Mouse (Mus musculus): ENCODE measurements around the gene Cdk5rap2. TPM values are rescaled to one million over a fixed set of nuclear protein-coding genes. Genes with fewer than 3 reads are reported as not detected.

The Cdk5rap2 gene
- 4.2 and 7.9 TPM in 2 replicates for total RNA-seq (2015; ENCODE audit: low replicate concordance)
- total RNA-seq (2017; ENCODE audit: low replicate concordance), result 17.6 and 27.0 TPM in 2 replicates

- ATAC-seq (replicated peaks; ENCODE audit: low FRiP score, poor library complexity, severe bottlenecking), result peak; percentile 98
Measured at GRCm38 (mm10) chr4:70409994-70410721, at the start of gene Cdk5rap2. Gene Cdk5rap2, minus strand, starts transcription at chr4:70410443.

DNA sequence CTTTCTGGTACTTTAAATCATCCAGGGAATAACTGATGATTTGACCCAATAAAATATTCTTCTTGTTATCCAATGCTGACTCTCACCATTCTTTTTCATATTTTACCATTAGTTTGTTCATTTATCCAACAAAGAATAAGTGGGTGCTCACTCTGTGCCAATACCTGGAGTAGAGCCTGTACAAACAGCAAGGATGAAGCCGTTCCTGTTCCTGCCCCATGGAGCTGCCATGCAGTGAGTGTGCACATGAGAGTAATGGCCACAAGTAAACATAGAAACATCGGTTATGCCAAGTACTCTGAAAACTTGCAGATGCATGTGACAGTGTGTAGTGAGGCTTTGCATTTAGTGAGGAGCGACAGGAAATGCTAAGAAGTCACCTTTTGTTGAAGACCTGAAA is 41.9 kb upstream of the Cdk5rap2 start:
- ATAC-seq (replicated peaks; ENCODE audit: low FRiP score, poor library complexity, severe bottlenecking), result no peak

GRCm38 (mm10) chr4:70451750-70452149 is 41.5 kb upstream of the Cdk5rap2 start:
- no peak for ATAC-seq (replicated peaks; ENCODE audit: low FRiP score, poor library complexity, severe bottlenecking)

DNA sequence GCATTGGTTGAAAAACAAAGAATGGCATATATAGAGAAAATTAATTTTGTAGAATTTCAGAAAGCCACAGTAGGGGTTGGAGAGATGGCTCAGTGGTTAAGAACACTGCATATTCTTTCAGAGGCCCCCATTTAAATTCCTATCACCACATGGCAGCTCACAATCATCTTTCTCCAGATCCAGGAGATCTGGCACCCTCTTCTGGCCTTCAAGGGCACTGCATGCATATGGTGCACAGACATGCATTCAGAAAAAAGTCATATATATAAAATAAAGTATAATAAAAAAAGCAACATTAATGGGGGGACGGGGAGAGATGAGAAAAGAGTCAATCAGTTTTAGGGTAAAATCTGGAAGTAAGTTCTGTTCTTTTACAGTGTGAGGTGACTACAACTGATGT is 39.4 kb upstream of the Cdk5rap2 start:
- ATAC-seq (replicated peaks; ENCODE audit: low FRiP score, poor library complexity, severe bottlenecking), result no peak

DNA sequence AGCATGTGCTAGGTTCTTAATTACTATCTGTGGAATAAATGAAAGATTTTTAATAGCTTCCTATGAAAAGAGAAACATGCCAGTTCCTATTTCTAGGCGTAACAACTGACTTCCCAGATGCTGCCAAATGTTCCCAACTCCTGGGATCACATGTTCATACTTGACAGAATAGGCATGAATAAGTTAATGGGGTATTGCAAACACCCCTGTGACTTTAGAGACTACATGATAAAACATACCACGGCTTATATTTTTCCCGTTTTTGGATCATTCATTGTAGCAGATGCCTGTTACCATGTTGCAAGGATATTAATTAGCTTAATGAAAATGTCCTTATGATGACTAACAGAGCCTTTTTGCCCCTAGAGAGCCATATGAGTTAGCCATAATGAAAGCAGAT is 36.5 kb upstream of the Cdk5rap2 start:
- no peak for ATAC-seq (replicated peaks; ENCODE audit: low FRiP score, poor library complexity, severe bottlenecking)

DNA sequence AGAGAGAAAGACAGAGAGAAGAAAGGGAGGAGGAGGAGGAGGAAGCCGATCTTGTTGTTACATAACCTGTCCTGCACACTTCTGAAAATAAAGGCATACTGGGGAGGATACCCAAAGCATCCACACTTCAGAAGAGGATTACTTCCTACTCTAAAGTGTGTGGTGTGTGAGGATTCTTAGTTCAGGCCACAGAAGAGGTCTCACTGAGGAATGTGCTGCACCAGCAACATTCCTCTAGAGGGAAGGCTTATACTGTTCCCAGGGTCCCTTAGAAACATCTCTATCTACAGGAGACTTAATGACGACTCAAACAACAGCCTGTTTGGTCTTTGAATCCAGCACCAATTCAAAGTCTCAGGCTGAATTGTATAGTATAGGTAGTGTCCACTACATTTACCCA is 10.0 kb upstream of the Cdk5rap2 start:
- ATAC-seq (replicated peaks; ENCODE audit: low FRiP score, poor library complexity, severe bottlenecking), result no peak

- ATAC-seq (replicated peaks; ENCODE audit: low FRiP score, poor library complexity, severe bottlenecking), result no peak
Measured at GRCm38 (mm10) chr4:70412126-70412525, 1.9 kb upstream of the Cdk5rap2 start.

DNA sequence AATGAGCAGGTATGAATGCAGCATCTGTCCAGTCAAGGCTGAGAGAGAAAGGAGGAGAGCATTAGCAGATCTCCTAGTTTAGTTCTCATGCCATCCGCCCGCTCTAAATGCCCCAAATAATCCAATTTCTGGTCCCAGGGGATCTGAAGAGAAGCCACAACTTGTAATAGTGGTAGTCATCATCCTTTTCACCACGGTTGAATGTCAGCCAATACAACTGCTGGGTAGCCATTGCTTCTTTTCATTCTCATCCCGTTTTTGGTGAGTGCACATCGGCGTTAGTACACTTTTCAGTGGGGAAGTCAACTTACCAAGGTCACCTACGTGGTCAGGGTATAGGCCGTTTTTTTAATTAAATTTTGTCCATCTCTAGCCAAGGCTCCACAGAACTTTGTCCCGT is 787 bp downstream of the Cdk5rap2 start:
- ATAC-seq (replicated peaks; ENCODE audit: low FRiP score, poor library complexity, severe bottlenecking), result no peak

DNA sequence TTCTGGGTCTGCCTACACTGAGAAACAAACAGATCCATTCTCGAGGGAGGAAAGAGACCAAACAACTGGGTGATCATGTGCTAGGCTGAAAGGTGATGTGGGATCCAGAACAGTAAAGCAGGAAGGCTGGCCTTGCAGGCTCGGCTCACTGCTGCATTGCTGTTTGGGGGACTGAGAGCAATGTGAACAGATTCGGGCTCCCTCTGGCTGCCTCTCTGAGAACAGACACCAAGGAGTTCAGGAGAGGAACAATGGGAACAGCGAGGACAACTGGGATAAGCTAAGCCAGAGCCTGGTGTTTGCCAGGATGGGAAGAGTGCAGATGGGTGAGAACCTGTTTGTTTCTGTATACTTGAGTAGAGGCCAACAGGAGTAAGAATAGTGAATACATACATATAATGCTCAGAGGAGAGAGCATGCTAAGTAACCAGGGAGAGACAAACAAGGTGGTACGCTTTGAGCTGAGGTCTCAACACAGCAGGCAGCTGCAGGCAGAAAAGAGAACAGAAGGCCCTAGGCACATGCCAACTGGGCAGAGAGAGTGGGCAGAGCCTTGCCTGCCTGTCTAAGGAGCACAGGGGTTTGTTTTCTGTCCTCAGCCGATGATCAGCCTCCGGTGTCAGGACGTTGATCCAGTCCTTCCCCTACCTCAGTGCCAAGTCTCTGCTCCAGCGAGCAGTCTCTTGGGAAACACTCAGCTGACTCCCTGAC is 8.0 kb downstream of the Cdk5rap2 start:
- no peak for ATAC-seq (replicated peaks; ENCODE audit: low FRiP score, poor library complexity, severe bottlenecking)

GRCm38 (mm10) chr4:70399476-70399875 is 10.8 kb downstream of the Cdk5rap2 start:
- ATAC-seq (replicated peaks; ENCODE audit: low FRiP score, poor library complexity, severe bottlenecking), result no peak

DNA sequence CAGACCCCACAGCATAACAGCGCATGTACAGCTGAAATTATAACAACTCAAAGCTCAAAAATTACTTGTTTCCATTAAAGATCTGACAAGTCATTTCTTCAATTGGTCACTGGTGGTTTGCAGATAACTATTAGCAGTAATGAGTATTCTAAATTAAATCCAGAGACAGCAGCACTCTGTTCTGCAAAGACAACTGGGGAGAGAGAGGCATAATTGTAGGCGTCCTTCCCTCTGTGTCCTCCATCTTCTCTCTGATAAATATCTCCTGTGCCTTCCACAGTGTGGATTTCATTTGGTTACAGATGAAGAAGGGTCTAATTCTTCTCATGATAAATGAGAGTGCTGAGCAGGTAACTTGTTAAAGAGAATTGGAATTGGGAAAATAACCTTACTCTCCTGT is 11.2 kb downstream of the Cdk5rap2 start:
- ATAC-seq (replicated peaks; ENCODE audit: low FRiP score, poor library complexity, severe bottlenecking), result no peak

DNA sequence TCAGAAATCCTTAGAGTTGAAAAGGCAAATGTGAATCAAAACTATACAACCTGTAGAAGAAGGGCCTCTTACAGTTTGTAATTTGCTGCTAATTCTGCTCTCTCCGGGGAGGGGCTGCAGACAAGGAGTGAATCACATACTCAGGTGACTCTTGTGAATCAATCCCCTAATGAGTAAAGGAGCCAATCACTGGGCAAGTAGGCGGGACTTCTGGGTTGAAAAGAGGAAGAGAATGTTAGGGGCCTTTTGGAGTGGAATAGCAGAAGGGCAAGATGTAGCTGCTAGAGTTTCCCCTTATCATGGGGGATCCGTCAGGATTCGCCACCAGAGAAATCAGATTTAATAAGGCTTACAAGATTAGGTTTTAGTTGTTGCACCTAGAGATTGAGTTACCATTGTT is 12.2 kb downstream of the Cdk5rap2 start:
- no peak for ATAC-seq (replicated peaks; ENCODE audit: low FRiP score, poor library complexity, severe bottlenecking)

- ATAC-seq (replicated peaks; ENCODE audit: low FRiP score, poor library complexity, severe bottlenecking), result no peak
Measured at GRCm38 (mm10) chr4:70396701-70397100, 13.5 kb downstream of the Cdk5rap2 start.

DNA sequence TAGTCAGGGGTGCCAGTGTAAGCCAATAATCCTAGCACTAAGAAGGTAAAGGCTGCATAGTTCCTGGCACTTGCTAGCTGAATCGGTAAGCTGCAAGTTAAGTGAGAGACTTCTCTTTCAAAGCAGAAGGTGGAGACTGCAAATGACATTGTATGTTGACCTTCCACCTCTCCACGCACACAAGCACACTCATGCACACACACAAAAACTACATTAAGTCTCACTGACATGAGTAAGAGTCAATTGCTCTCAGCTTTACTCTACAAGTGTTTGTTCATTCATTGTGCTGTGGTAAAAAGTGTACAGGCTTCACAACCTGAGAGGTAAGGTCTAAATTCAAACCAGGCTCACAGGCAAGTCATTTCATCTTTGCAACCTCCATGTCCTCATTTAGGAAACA is 15.5 kb downstream of the Cdk5rap2 start:
- ATAC-seq (replicated peaks; ENCODE audit: low FRiP score, poor library complexity, severe bottlenecking), result no peak

DNA sequence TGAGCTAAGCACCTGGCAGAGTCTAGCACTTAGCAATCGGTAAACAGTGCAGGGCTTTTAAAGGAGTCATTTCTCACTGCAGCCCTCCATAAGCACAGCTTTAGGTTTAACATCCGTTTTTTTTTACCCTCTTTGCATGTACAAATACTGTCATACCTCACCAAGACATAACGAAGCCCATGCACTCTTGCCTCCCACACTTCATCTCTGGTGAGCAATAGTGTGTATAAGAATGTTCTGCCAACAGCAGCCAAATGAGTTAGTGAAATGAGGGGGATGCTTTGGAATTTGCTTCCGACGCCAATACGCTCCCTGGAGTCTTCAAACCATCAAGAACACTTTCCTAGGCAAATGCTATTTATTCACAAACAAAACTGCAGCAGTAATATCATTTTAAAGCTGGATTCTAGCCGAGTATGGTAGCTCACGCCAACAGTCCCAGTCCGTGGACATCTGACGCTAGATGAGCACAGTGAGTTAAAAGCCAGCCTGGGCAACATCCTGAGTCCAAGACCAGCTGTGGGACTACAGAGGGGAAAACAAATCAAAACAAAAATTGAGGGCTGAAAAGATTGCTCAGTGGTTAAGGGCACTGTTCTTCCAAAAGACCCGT is 18.4 kb downstream of the Cdk5rap2 start:
- no peak for ATAC-seq (replicated peaks; ENCODE audit: low FRiP score, poor library complexity, severe bottlenecking)

GRCm38 (mm10) chr4:70391073-70391472 is 19.2 kb downstream of the Cdk5rap2 start:
- ATAC-seq (replicated peaks; ENCODE audit: low FRiP score, poor library complexity, severe bottlenecking), result no peak

- no peak for ATAC-seq (replicated peaks; ENCODE audit: low FRiP score, poor library complexity, severe bottlenecking)
Measured at GRCm38 (mm10) chr4:70386206-70386605, 24.0 kb downstream of the Cdk5rap2 start.

GRCm38 (mm10) chr4:70377359-70377758 is 32.9 kb downstream of the Cdk5rap2 start:
- no peak for ATAC-seq (replicated peaks; ENCODE audit: low FRiP score, poor library complexity, severe bottlenecking)

DNA sequence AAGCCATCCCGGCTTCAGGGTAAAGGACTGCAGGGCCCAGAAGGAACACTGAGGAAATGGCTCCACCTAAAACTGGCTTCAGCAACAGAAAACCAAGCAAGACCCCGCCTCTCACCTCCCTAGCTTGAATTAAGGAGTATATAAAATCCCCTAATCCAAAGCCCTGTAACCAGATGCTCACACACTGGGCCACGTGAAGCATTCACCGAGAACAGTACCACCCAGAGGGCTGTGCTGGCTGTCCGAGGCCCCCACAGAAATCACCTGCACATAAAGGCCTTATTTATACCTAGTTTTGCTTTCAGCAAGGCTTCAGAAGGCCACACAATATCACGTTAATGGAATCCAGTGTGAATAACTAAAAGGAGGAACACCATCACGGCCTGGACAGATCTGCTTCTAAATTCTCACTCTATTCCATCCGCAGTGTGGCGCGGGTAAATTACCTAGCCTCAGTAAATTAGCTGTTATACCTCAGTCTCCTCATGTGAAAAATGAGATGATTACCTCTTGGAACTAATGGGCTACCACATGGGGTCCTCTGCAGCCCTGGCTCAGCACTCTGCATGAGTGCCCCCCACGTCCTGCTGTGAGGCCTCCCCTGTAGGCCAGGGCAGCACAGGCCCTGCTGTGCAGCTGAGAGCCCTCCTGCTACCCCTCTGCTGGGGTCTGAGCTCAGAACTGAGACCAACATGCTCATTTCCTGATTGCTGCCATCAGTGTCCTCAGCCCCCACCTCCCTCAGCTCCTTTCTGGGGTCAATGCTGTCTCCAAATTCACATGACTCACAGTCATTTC is 45.0 kb downstream of the Cdk5rap2 start:
- no peak for ATAC-seq (replicated peaks; ENCODE audit: low FRiP score, poor library complexity, severe bottlenecking)

DNA sequence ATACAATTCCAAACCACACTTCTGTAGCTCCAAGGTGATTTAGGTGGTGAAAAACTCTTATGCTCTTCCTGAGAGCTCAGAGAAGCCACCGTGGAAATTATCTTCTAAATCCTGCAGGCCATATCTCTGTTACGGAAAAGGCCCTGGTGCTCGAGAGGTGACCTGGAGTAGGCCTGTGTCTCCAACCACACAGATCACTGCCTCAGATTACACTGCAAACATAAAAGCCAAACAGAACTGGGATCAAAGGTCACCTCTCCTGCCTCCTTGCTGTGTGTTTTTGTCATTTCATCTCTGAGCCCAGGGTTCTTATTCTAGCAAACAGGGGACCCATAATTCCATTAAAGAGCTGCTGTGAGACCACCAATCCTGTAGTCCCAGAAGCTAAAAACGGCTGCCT is 48.9 kb downstream of the Cdk5rap2 start:
- no peak for ATAC-seq (replicated peaks; ENCODE audit: low FRiP score, poor library complexity, severe bottlenecking)

Data from erythroblast, adult 5-6 weeks (primary cell).